Mouse (Mus musculus) heart, embryonic 14.5 days (tissue): ENCODE results near the gene Olfr1164. TPM values are rescaled to one million over a fixed set of nuclear protein-coding genes. Genes with fewer than 3 reads are reported as not detected.

Experiments
- ATAC-seq: fragments of 200-750 bp; cut with Nextera tagmentation; 2 replicates; pipeline ENCODE4 v1.8.0; 2017; ENCODE audit warnings: low read depth, moderate TSS enrichment; ENCODE audit not compliant: insufficient number of reproducible peaks, insufficient read depth, low FRiP score
- H3K27ac ChIP-seq, 2 experiments: fragments of 200-500 bp in 1 of 2; fragments of 300-500 bp in 1 of 2; sonication (generic) in 1 of 2; replicated peaks in 1 of 2; 2 replicates each; pipeline ENCODE4 v1.5.1; 2012 to 2014; ENCODE audit warnings: low read depth in 2 of 2, low read length in 2 of 2, control low read depth in 1 of 2, mild to moderate bottlenecking in 1 of 2, mixed read lengths in 1 of 2; ENCODE audit not compliant: control insufficient read depth in 1 of 2, insufficient read depth in 1 of 2
- H3K27me3 ChIP-seq: fragments of 300-500 bp; sonication (generic); 2 replicates; pipeline ENCODE4 v1.6.1; 2014; ENCODE audit warnings: mild to moderate bottlenecking, low read length, control low read depth; ENCODE audit not compliant: control insufficient read depth, insufficient read depth
- H3K36me3 ChIP-seq: fragments of 300-500 bp; sonication (generic); 2 replicates; pipeline ENCODE4 v1.6.1; 2014; ENCODE audit warnings: mild to moderate bottlenecking, control low read depth, low read length, mixed read lengths; ENCODE audit not compliant: control insufficient read depth, insufficient read depth
- H3K4me1 ChIP-seq, 2 experiments: fragments of 200-500 bp in 1 of 2; fragments of 300-500 bp in 1 of 2; sonication (generic) in 1 of 2; 2 replicates each; pipeline ENCODE4 v1.6.1; 2012 to 2014; ENCODE audit warnings: low read length in 2 of 2, control low read depth in 1 of 2, mixed read lengths in 1 of 2; ENCODE audit not compliant: control insufficient read depth in 2 of 2, insufficient read depth in 2 of 2
- H3K4me2 ChIP-seq: fragments of 300-500 bp; sonication (generic); 2 replicates; pipeline ENCODE4 v1.6.1; 2014; ENCODE audit warnings: mild to moderate bottlenecking, low read length
- H3K4me3 ChIP-seq, 2 experiments: fragments of 200-500 bp in 1 of 2; fragments of 300-500 bp in 1 of 2; sonication (generic) in 1 of 2; 2 replicates each; pipeline ENCODE4 v1.5.1; 2012 to 2014; ENCODE audit warnings: low read length in 2 of 2, mild to moderate bottlenecking in 2 of 2, control low read depth in 1 of 2, low read depth in 1 of 2, moderate library complexity in 1 of 2; ENCODE audit not compliant: control insufficient read depth in 1 of 2, insufficient read depth in 1 of 2
- H3K9ac ChIP-seq: fragments of 300-500 bp; sonication (generic); 2 replicates; pipeline ENCODE4 v1.6.1; 2014; ENCODE audit warnings: mild to moderate bottlenecking, low read length
- H3K9me3 ChIP-seq: fragments of 300-500 bp; sonication (generic); 2 replicates; pipeline ENCODE4 v1.6.1; 2016; ENCODE audit warnings: low read length, control low read depth; ENCODE audit not compliant: control insufficient read depth
- WGBS: fragments of 180-500 bp; shearing (Covaris S2); extraction: QIAGEN DNeasy Blood & Tissue Kit; methylation state at CpG from one replicate; pipeline ENCODE4 v1.1.7; 2014; 5-methylcytosine and 5-hydroxymethylcytosine counted together
- polyA plus RNA-seq: library from polyadenylated mRNA; unstranded; fragments of >200 nt; fragmentation: Nextera tagmentation; extraction: Ambion mirVana; gene quantifications from 2 replicates; pipeline ENCODE4 v1.2.1, GENCODE M21; 2014

Olfr1164 gene
- polyA plus RNA-seq = not detected in 2 replicates

DNA sequence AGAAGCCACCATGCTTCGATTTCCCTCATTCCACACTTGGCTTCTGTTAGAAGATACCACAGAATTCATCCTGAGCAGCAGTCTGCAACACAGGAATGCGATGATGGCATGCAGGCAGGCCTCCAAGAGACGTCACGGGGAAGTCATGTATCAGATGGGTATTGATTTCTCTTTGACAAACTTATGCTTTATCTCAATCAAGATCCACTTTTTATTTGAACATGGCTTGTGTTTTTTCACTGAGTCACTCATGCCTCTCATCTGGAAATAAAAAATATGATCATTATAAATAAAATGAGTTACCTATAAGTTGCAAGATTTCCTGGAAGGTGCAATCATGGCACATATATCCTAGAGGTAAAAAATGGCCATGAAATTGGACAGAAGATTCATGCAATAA lies at the start of gene Olfr1164:
Gene Olfr1164, minus strand, starts transcription at position 101 of the 400 bp plus-strand sequence.
- H3K4me2 ChIP-seq = no peak within 1 kb of the TSS
- no peak within 1 kb of the TSS for H3K27ac ChIP-seq
- WGBS = 65% methylated on average over 4 of the region's 4 CpGs
- no peaks in the 10 kb centered on the region for H3K36me3 ChIP-seq
- no peak within 1 kb of the TSS for H3K9ac ChIP-seq
- H3K4me3 ChIP-seq = no peak within 1 kb of the TSS
- no peak for ATAC-seq
- no peaks in the 10 kb centered on the region for H3K4me1 ChIP-seq
- no peaks in the 10 kb centered on the region for H3K27me3 ChIP-seq
- no peaks in the 10 kb centered on the region for H3K9me3 ChIP-seq

GRCm38 (mm10) chr2:88128172-88128571 lies 34.4 kb upstream of the Olfr1164 start, which contains the start of gene Olfr1166:
TSS of gene Olfr1166 (minus strand) at chr2:88128272.
- H3K4me3 ChIP-seq = no peak within 1 kb of the TSS
- no peaks in the 10 kb centered on the region for H3K9me3 ChIP-seq
- H3K36me3 ChIP-seq = no peaks in the 10 kb centered on the region
- ATAC-seq = no peak
- WGBS = 83% methylated on average over 1 of the region's 1 CpGs
- H3K4me1 ChIP-seq = no peaks in the 10 kb centered on the region
- H3K4me2 ChIP-seq = no peak within 1 kb of the TSS
- H3K27ac ChIP-seq = no peak within 1 kb of the TSS
- no peaks in the 10 kb centered on the region for H3K27me3 ChIP-seq
- H3K9ac ChIP-seq = no peak within 1 kb of the TSS

- H3K27me3 ChIP-seq = no peaks in the 10 kb centered on the region
- H3K9ac ChIP-seq = no peak within 1 kb of the TSS
- H3K4me1 ChIP-seq = no peaks in the 10 kb centered on the region
- no peaks in the 10 kb centered on the region for H3K36me3 ChIP-seq
- no peak within 1 kb of the TSS for H3K4me2 ChIP-seq
- no peak within 1 kb of the TSS for H3K27ac ChIP-seq
- no peak within 1 kb of the TSS for H3K4me3 ChIP-seq
- ATAC-seq = no peak
- H3K9me3 ChIP-seq = no peaks in the 10 kb centered on the region
These were observed 22.0 kb downstream of the Olfr1164 start, which contains the start of gene Olfr1163 for GRCm38 (mm10) chr2:88071730-88072129. TSS of gene Olfr1163 (minus strand) at chr2:88071830.

DNA sequence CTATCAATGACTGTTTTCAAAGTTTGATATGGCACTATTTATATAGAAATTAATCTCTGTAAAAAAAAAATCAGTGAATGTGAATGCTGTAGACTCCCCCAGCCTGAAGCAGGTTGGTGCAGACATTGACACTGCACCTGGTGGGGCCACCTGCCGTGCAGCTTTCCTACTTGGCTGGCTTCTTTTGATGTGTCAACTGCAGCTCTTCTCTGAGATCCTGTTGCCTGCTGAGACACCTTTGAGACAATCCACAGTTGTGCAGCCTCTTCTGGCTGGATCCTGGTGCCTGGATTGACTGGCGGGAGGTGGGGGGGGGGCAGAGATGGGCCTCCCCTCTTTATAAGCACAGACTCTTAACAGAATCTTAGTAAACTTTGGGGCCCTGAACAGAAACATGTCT lies 30.2 kb downstream of the Olfr1164 start:
- 77% methylated on average over 2 of the region's 2 CpGs for WGBS
- Histone ChIP-seq H3K27ac (no peak overlapping the region), H3K4me1 (no peaks in the 10 kb centered on the region), H3K36me3 (no peaks in the 10 kb centered on the region), H3K9me3 (0 out of 2 replicates have a peak, but pooled peaks cover 2% of the 10 kb centered on the region), H3K4me2 (no peak overlapping the region), H3K27me3 (no peaks in the 10 kb centered on the region), H3K9ac (no peak overlapping the region), H3K4me3 (no peak overlapping the region)
- no peak for ATAC-seq

DNA sequence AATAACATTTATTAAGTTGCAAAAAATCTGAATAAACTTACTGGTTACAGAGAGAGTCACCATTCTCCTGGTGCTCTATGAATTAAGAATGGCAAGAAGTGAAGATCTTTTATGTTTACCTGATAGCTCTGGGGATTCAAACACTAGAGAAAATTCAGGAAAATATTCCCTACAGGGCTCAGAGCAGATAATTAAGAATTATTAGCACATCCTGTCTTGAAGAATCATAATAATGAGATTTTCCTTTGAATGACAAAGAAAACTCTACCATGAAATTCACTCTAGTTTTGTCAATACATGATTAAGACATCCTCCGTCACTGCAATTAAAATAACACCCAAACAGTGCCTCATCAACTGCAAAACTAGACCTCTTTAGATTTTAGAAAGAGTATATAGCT lies 42.7 kb downstream of the Olfr1164 start, which contains the start of gene Olfr1162:
Gene Olfr1162, minus strand, starts transcription at position 101 of the 400 bp plus-strand sequence.
- 73% methylated on average over 1 of the region's 1 CpGs for WGBS
- no peak within 1 kb of the TSS for H3K27ac ChIP-seq
- no peaks in the 10 kb centered on the region for H3K36me3 ChIP-seq
- H3K27me3 ChIP-seq = no peaks in the 10 kb centered on the region
- ATAC-seq = no peak
- H3K4me1 ChIP-seq = no peaks in the 10 kb centered on the region
- H3K9ac ChIP-seq = no peak within 1 kb of the TSS
- H3K4me3 ChIP-seq = no peak within 1 kb of the TSS
- no peaks in the 10 kb centered on the region for H3K9me3 ChIP-seq
- no peak within 1 kb of the TSS for H3K4me2 ChIP-seq

Other genes starting within 250 kb of the Olfr1164 start
- gene Olfr1150-ps1, start 250.0 kb downstream of the Olfr1164 start, polyA plus RNA-seq = not detected in 2 replicates
- not detected in 2 replicates for gene Olfr1151, start 238.1 kb downstream of the Olfr1164 start, polyA plus RNA-seq
- not detected in 2 replicates for gene Olfr1152, start 227.5 kb downstream of the Olfr1164 start, polyA plus RNA-seq
- not detected in 2 replicates for gene Olfr1153, start 199.0 kb downstream of the Olfr1164 start, polyA plus RNA-seq
- not detected in 2 replicates for gene Olfr1154, start 188.8 kb downstream of the Olfr1164 start, polyA plus RNA-seq
- gene Olfr1155, start 148.8 kb downstream of the Olfr1164 start, polyA plus RNA-seq = not detected in 2 replicates
- not detected in 2 replicates for gene Olfr1156, start 140.9 kb downstream of the Olfr1164 start, polyA plus RNA-seq
- not detected in 2 replicates for gene Olfr1157, start 125.7 kb downstream of the Olfr1164 start, polyA plus RNA-seq
- gene Olfr74, start 119.3 kb downstream of the Olfr1164 start, polyA plus RNA-seq = not detected in 2 replicates
- not detected in 2 replicates for gene Olfr1158, start 103.9 kb downstream of the Olfr1164 start, polyA plus RNA-seq
- gene Olfr1160, start 85.7 kb downstream of the Olfr1164 start, polyA plus RNA-seq = not detected in 2 replicates
- gene Olfr1161, start 71.2 kb downstream of the Olfr1164 start, polyA plus RNA-seq = not detected in 2 replicates
- not detected in 2 replicates for gene Olfr73, start 56.3 kb downstream of the Olfr1164 start, polyA plus RNA-seq
- not detected in 2 replicates for gene Olfr1162, start 42.8 kb downstream of the Olfr1164 start, polyA plus RNA-seq
- gene Olfr1163, start 22.1 kb downstream of the Olfr1164 start, polyA plus RNA-seq = not detected in 2 replicates
- not detected in 2 replicates for gene Olfr1166, start 34.3 kb upstream of the Olfr1164 start, polyA plus RNA-seq
- gene Olfr1167, start 61.2 kb upstream of the Olfr1164 start, polyA plus RNA-seq = not detected in 2 replicates
- gene Olfr1168, start 87.9 kb upstream of the Olfr1164 start, polyA plus RNA-seq = not detected in 2 replicates
- not detected in 2 replicates for gene Olfr1170, start 134.4 kb upstream of the Olfr1164 start, polyA plus RNA-seq
- gene Olfr1173, start 185.9 kb upstream of the Olfr1164 start, polyA plus RNA-seq = not detected in 2 replicates
- gene Olfr1174-ps, start 221.2 kb upstream of the Olfr1164 start, polyA plus RNA-seq = not detected in 2 replicates
- gene Olfr1175-ps, start 233.2 kb upstream of the Olfr1164 start, polyA plus RNA-seq = not detected in 2 replicates
- not detected in 2 replicates for gene Olfr1176, start 242.8 kb upstream of the Olfr1164 start, polyA plus RNA-seq